Comparison of ENCODE assay signal across 8 mouse cellular contexts in the genomic region with DNA sequence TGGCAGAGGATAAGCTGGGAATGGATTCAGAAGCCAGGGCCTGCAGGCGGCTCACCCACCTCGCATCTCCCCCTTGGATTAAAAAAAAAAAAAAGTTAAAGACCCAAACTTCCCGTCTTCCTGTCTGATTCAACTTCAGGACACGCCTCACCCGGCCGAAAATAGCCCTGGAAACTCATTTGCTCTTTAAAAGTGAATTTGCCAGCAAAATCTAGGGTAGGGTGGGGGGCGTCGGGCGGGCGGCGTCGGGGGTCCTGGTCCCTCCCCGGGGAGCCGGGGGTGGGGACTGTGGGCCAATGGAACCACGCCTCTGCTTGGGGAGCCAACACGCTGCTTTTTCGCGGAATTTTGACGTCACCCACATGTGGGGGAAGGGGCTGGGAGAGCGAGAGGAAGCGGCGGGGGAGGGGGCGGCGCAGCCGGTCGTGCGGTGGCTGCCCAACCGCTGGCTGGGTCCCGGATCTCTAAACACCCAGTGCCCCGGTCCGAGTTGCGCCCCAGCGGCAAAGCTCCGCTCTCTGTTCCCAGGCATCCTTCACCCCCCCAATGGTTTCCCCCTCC. TPM values are rescaled to one million over a fixed set of nuclear protein-coding genes. Genes with fewer than 3 reads are reported as not detected.
DNase-seq lines count a peak whose midpoint lies in the region; ATAC-seq and TF ChIP-seq lines count a peak whose summit lies in the region.

No protein-coding gene starts in this region.

- under 1% methylated on average over 34 of the region's 34 CpGs for WGBS in forebrain, embryonic 10.5 days
- WGBS in hindbrain, embryonic 11.5 days = under 1% methylated on average over 34 of the region's 34 CpGs
- 0% methylated on average over 34 of the region's 34 CpGs for WGBS in limb, embryonic 15.5 days

- H3ac ChIP-seq in myocyte (ENCODE audit: control insufficient read depth, insufficient read length) = no peak overlapping the region

- H3K4me2 ChIP-seq in hindbrain, embryonic 11.5 days (replicated peaks; ENCODE audit: low read depth, low read length) = peak overlapping the region; percentile 90
- peak overlapping the region; percentile 93 for H3K4me2 ChIP-seq in limb, embryonic 15.5 days
- H3K4me2 ChIP-seq in myocyte (ENCODE audit: low read depth) = peak overlapping the region; percentile 5

- peak; percentile 32 for DNase-seq in urinary bladder, postnatal 25 days (ENCODE audit: low spot score)
- no peak for DNase-seq in urinary bladder, adult 18-20 months (ENCODE audit: low spot score in 2 of 2)
- peak; percentile 87 for DNase-seq in forebrain, embryonic 10.5 days (ENCODE audit: extremely low spot score, low spot score)
- peak; percentile 85 for DNase-seq in hindbrain, embryonic 11.5 days (ENCODE audit: low spot score)
- DNase-seq in thymus, postnatal 36 days = peak; percentile 72 to 78
- DNase-seq in frontal cortex, postnatal 14 days (ENCODE audit: low spot score in 2 of 2) = no peak

- peak overlapping the region; percentile 92 for H3K4me3 ChIP-seq in forebrain, embryonic 10.5 days
- peak overlapping the region; percentile 28 for H3K4me3 ChIP-seq in hindbrain, embryonic 11.5 days (ENCODE audit: low read depth, low read length)
- peak overlapping the region; percentile 80 for H3K4me3 ChIP-seq in limb, embryonic 15.5 days
- no peak overlapping the region for H3K4me3 ChIP-seq in myocyte

- peak overlapping the region; percentile 95 for H3K27ac ChIP-seq in forebrain, embryonic 10.5 days
- no peak overlapping the region for H3K27ac ChIP-seq in hindbrain, embryonic 11.5 days (ENCODE audit: low read depth, low read length)
- peak overlapping the region; percentile 97 for H3K27ac ChIP-seq in limb, embryonic 15.5 days

- peaks cover 59% of the 10 kb centered on the region for H3K4me1 ChIP-seq in forebrain, embryonic 10.5 days
- H3K4me1 ChIP-seq in hindbrain, embryonic 11.5 days (replicated peaks; ENCODE audit: control insufficient read depth, insufficient read depth, low read length) = peaks cover 13% of the 10 kb centered on the region
- H3K4me1 ChIP-seq in limb, embryonic 15.5 days = peaks cover 48% of the 10 kb centered on the region

- H3K36me3 ChIP-seq in forebrain, embryonic 10.5 days (replicated peaks) = no peaks in the 10 kb centered on the region
- no peaks in the 10 kb centered on the region for H3K36me3 ChIP-seq in hindbrain, embryonic 11.5 days (ENCODE audit: control insufficient read depth, insufficient read depth, low read length)
- H3K36me3 ChIP-seq in limb, embryonic 15.5 days = no peaks in the 10 kb centered on the region
- no peaks in the 10 kb centered on the region for H3K36me3 ChIP-seq in myocyte (ENCODE audit: control insufficient read depth, insufficient read depth)

- no peaks in the 10 kb centered on the region for H3K9me3 ChIP-seq in forebrain, embryonic 10.5 days
- no peaks in the 10 kb centered on the region for H3K9me3 ChIP-seq in hindbrain, embryonic 11.5 days (ENCODE audit: control insufficient read depth, low read length)
- H3K9me3 ChIP-seq in limb, embryonic 15.5 days = no peaks in the 10 kb centered on the region

- no peak for ATAC-seq in hindbrain, embryonic 11.5 days (ENCODE audit: low FRiP score)
- ATAC-seq in limb, embryonic 15.5 days (ENCODE audit: insufficient number of reproducible peaks, low FRiP score, low TSS enrichment, low read depth) = peak; percentile 51

- H3K9ac ChIP-seq in hindbrain, embryonic 11.5 days (ENCODE audit: low read depth, low read length) = no peak overlapping the region
- H3K9ac ChIP-seq in limb, embryonic 15.5 days = peak overlapping the region; percentile 45

- peaks cover 63% of the 10 kb centered on the region for H3K27me3 ChIP-seq in forebrain, embryonic 10.5 days (ENCODE audit: poor library complexity, severe bottlenecking)
- H3K27me3 ChIP-seq in hindbrain, embryonic 11.5 days (ENCODE audit: control insufficient read depth, insufficient read depth, low read length) = peaks cover 41% of the 10 kb centered on the region
- H3K27me3 ChIP-seq in limb, embryonic 15.5 days = 0 out of 2 replicates have a peak, but pooled peaks cover 3% of the 10 kb centered on the region
- peaks cover 77% of the 10 kb centered on the region for H3K27me3 ChIP-seq in myocyte (ENCODE audit: control insufficient read depth, insufficient read depth, insufficient read length)

- no peaks in the 10 kb centered on the region for H3K79me2 ChIP-seq in myocyte (ENCODE audit: control insufficient read depth, insufficient read depth)

- no peak for TF ChIP-seq POLR2A in myocyte (IDR thresholded peaks at IDR 0.05; ENCODE audit: insufficient read length, low read depth)

TF ChIP-seq in myocyte, 11 proteins besides CTCF, POLR2A, EP300 and RAD21:
- TF ChIP-seq MAX (IDR thresholded peaks at IDR 0.05; ENCODE audit: low read depth) = no peak

RNA-seq across cellular contexts. Expression of a gene that starts 2.8 kb away (rescaled TPM):
- polyA plus RNA-seq in forebrain, embryonic 10.5 days (2016; fragmentation: Nextera tagmentation; extraction: Ambion mirVana) = 997 and 1,058 TPM in 2 replicates
- 1,153 and 1,300 TPM in 2 replicates for polyA plus RNA-seq in hindbrain, embryonic 11.5 days (2014; fragmentation: Nextera tagmentation; extraction: Ambion mirVana)
- polyA plus RNA-seq in limb, embryonic 15.5 days (2015; fragmentation: Nextera tagmentation; extraction: Ambion mirVana) = 1,131 and 1,164 TPM in 2 replicates
- 13.9 TPM for polyA plus RNA-seq in myocyte (2012; fragmentation: generic; extraction: Trizol)

RNA-seq across cellular contexts. Expression of a gene that starts 45.4 kb away (rescaled TPM):
- 7.1 and 7.3 TPM in 2 replicates for polyA plus RNA-seq in forebrain, embryonic 10.5 days (2016; fragmentation: Nextera tagmentation; extraction: Ambion mirVana)
- 5.8 and 6.4 TPM in 2 replicates for polyA plus RNA-seq in hindbrain, embryonic 11.5 days (2014; fragmentation: Nextera tagmentation; extraction: Ambion mirVana)
- polyA plus RNA-seq in limb, embryonic 15.5 days (2015; fragmentation: Nextera tagmentation; extraction: Ambion mirVana) = 2.2 and 2.6 TPM in 2 replicates
- polyA plus RNA-seq in myocyte (2012; fragmentation: generic; extraction: Trizol) = 4.7 TPM

Comparison
In these comparisons a context has a peak if more than half of its experiments do, and no peak if none do; other contexts are left out.
1. DNase-seq: peak in urinary bladder, postnatal 25 days (single experiment), forebrain, embryonic 10.5 days (single experiment), hindbrain, embryonic 11.5 days (single experiment) and thymus, postnatal 36 days (2 of 2); none in urinary bladder, adult 18-20 months (0 of 2) and frontal cortex, postnatal 14 days (0 of 2).
2. H3K4me2 ChIP-seq: peak in every context shown above with its lines; median percentile 93 in limb, embryonic 15.5 days; 90 in hindbrain, embryonic 11.5 days; 5 in myocyte.
3. RNA of a gene that starts 2.8 kb away (polyA plus RNA-seq): 1,153 to 1,300 TPM in hindbrain, embryonic 11.5 days, 1,131 to 1,164 TPM in limb, embryonic 15.5 days and 997 to 1,058 TPM in forebrain, embryonic 10.5 days; 13.9 TPM in myocyte (single experiment); every median in the first group is over 10 times any median in the second.